Mouse (Mus musculus): Measurements from ENCODE around the gene AU021092. TPM values are rescaled to one million over a fixed set of nuclear protein-coding genes. Genes with fewer than 3 reads are reported as not detected.

Gene AU021092
- total and polyA plus RNA-seq, 3 experiments, result 12.1 to 19.9 (median 17.4) TPM

DNA sequence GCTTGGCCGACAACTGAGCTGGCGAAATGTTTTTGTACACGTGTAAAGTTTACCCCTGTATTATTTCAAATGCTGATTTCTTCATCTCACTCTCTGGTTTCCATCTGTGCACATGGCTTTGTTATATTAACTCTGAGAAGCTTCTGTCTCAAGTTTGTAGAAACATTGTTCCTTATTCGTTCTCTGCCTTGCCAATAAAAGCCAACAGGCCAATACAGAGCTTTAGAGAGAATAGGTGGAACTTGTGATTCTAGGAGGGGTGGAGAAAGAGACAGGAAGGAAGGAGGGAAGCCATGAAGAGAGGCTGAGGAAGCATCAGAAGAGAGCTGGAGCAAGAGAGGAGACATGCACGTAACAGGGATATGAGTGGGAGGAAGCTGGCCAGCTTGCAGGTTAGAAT, 16.0 kb downstream of the AU021092 start:
- H3K27me3 ChIP-seq (ENCODE audit: control insufficient read depth, insufficient read depth, low read length), result no peaks in the 10 kb centered on the region
- H3K36me3 ChIP-seq (ENCODE audit: control insufficient read depth, insufficient read depth, low read length), result no peaks in the 10 kb centered on the region
- DNase-seq, result no peak
- H3K27ac ChIP-seq, result no peak overlapping the region
- intact Hi-C loops (cut with DNase I), result no loop called here
- WGBS, result 58% methylated on average over 5 of the region's 5 CpGs
- H3K9ac ChIP-seq (ENCODE audit: low read depth, low read length), result no peak overlapping the region
- peaks cover 1% of the 10 kb centered on the region; the same call in 1 of the 2 replicates for H3K4me1 ChIP-seq (ENCODE audit: control insufficient read depth, insufficient read depth, low read length)
- TF ChIP-seq CTCF (IDR thresholded peaks at IDR 0.05), result no peak
- no peak for TF ChIP-seq EP300 (IDR thresholded peaks at IDR 0.05; ENCODE audit: insufficient read depth, low read depth, low read length)
- TF ChIP-seq POLR2A (IDR thresholded peaks at IDR 0.05; ENCODE audit: insufficient read depth, low read depth, low read length), result no peak
- H3K4me3 ChIP-seq, result no peak overlapping the region
- H3K79me2 ChIP-seq (replicated peaks; ENCODE audit: control insufficient read depth, insufficient read depth, low read length), result no peaks in the 10 kb centered on the region

DNA sequence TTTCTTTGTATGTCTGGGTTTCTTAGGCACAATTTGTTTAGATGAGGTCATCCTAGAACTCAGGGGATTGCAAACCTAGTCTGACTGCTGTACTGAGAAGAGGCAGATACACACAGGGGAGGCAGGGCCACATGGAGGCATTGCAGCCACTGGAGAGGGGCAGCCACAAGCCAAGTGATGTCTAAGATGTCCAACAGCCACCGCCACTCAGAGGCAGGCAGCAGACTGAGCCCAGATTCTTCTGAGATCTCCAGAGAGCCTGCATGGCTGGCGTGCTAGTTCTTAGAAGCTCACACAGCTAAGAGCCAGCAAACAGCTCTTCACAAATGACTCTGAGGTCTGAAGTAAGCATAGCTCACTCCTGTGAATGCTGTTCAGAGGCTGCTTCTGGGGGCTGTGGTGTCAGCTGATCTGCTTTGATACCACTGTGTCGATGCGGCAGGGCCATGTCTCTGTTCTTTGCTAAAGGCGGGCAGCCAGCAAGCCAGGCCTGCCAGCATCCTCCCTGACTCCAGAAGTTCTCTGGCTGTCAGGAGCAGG, 16.6 kb downstream of the AU021092 start:
- WGBS, result 72% methylated on average over 5 of the region's 5 CpGs

DNA sequence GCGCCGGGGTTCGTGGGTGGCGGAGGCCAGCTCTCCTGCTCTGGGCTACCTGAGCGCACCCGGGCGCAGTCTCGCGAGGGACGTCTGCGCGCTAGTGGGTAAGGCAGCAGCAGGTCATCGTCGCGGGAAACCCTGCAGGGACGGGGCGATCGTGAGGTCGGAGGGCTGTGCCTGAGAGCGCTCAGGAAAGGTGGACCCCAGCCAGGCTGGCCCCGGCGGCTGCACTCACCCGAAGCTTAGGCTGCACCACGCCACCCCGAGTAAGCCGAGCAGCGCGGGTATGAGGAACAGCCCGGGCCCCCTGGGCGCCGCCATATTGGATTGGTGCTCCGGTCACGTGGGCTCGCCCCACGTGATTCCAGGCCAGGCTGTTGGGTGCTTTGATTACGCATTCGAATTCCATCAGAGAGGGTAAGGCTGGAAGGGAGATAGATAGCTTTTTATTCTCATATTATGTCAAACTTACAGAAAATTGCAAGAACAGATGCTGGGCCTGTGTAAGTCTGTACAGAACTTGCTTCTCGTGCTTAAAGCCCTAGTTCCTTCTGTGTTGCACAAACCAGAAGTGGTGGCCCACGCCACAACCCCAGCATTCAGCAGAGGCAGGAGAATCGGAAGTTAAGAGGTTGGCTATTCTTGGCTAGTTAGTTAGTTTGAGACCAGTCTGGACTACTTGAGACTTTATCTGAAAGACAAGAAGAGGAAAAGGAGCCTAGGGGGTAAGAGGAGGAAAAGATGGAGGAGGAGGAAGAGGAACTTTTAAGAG, 18.2 kb downstream of the AU021092 start, which contains the start of gene Nagpa:
Gene Nagpa, minus strand, starts transcription at position 345 of the 766 bp plus-strand sequence.
- no peaks in the 10 kb centered on the region for H3K27me3 ChIP-seq (ENCODE audit: control insufficient read depth, insufficient read depth, low read length)
- DNase-seq, result peak; percentile 84 to 85
- peak within 1 kb of the TSS; percentile 95 for H3K4me3 ChIP-seq
- 3% methylated on average over 40 of the region's 40 CpGs for WGBS
- H3K4me1 ChIP-seq (ENCODE audit: control insufficient read depth, insufficient read depth, low read length), result peaks cover 1% of the 10 kb centered on the region; the same call in 1 of the 2 replicates
- no peaks in the 10 kb centered on the region for H3K36me3 ChIP-seq (ENCODE audit: control insufficient read depth, insufficient read depth, low read length)
- peak within 1 kb of the TSS; percentile 64 for H3K27ac ChIP-seq
- intact Hi-C loops (cut with DNase I), result loop anchor here (2.0 kb wide), 2 partner anchors 31 to 51 kb away; partner anchors contain the start of gene Eef2kmt
- peak within 1 kb of the TSS; percentile 82 for H3K9ac ChIP-seq (ENCODE audit: low read depth, low read length)
- no peak for TF ChIP-seq CTCF (IDR thresholded peaks at IDR 0.05)
- peak; percentile 69 for TF ChIP-seq POLR2A (IDR thresholded peaks at IDR 0.05; ENCODE audit: insufficient read depth, low read depth, low read length)
- H3K79me2 ChIP-seq (replicated peaks; ENCODE audit: control insufficient read depth, insufficient read depth, low read length), result no peaks in the 10 kb centered on the region

More for the DNA sequence above, 16.6 kb downstream of the AU021092 start:
- H3K27ac ChIP-seq, result no peak overlapping the region
- H3K36me3 ChIP-seq (ENCODE audit: control insufficient read depth, insufficient read depth, low read length), result no peaks in the 10 kb centered on the region
- H3K4me3 ChIP-seq, result no peak overlapping the region
- DNase-seq, result no peak
- peaks cover 1% of the 10 kb centered on the region; the same call in 1 of the 2 replicates for H3K4me1 ChIP-seq (ENCODE audit: control insufficient read depth, insufficient read depth, low read length)
- no peak for TF ChIP-seq POLR2A (IDR thresholded peaks at IDR 0.05; ENCODE audit: insufficient read depth, low read depth, low read length)
- no peak for TF ChIP-seq EP300 (IDR thresholded peaks at IDR 0.05; ENCODE audit: insufficient read depth, low read depth, low read length)
- no peak for TF ChIP-seq CTCF (IDR thresholded peaks at IDR 0.05)
- intact Hi-C loops (cut with DNase I), result no loop called here
- H3K79me2 ChIP-seq (replicated peaks; ENCODE audit: control insufficient read depth, insufficient read depth, low read length), result no peaks in the 10 kb centered on the region
- no peaks in the 10 kb centered on the region for H3K27me3 ChIP-seq (ENCODE audit: control insufficient read depth, insufficient read depth, low read length)
- H3K9ac ChIP-seq (ENCODE audit: low read depth, low read length), result no peak overlapping the region

DNA sequence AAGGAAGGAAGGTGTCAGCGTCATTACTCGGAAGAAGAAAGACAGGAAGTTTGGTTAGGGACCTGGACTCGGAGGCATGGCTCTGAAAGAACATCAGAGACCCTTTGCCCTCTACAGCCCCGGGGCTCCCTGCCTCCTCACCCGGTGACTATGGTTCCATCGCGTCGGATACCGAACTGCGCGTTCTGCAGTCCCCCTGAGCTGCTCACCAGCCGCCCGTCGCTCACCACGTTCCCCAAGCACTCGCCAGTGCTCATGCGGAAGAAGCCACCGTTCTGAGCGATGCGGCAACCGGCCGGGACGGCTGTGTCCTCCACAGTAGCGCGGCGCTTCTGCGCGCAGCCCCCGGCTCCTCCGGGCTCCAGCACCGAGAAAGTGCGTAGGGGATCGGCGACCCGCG, 18.9 kb downstream of the AU021092 start:
- DNase-seq, result peak; percentile 48 to 55
- Histone ChIP-seq H3K79me2 (replicated peaks; ENCODE audit: control insufficient read depth, insufficient read depth, low read length) (no peaks in the 10 kb centered on the region), H3K4me3 (peak overlapping the region; percentile 95), H3K4me1 (ENCODE audit: control insufficient read depth, insufficient read depth, low read length) (peaks cover 1% of the 10 kb centered on the region; the same call in 1 of the 2 replicates), H3K27me3 (ENCODE audit: control insufficient read depth, insufficient read depth, low read length) (no peaks in the 10 kb centered on the region), H3K36me3 (ENCODE audit: control insufficient read depth, insufficient read depth, low read length) (no peaks in the 10 kb centered on the region), H3K9ac (ENCODE audit: low read depth, low read length) (peak overlapping the region; percentile 82), H3K27ac (peak overlapping the region; percentile 64)
- WGBS, result under 1% methylated on average over 36 of the region's 36 CpGs
- intact Hi-C loops (cut with DNase I), result loop anchor here (2.0 kb wide), 2 partner anchors 32 to 52 kb away; partner anchors contain the start of gene Eef2kmt
- TF ChIP-seq CTCF (IDR thresholded peaks at IDR 0.05) (no peak), POLR2A (IDR thresholded peaks at IDR 0.05; ENCODE audit: insufficient read depth, low read depth, low read length) (no peak), EP300 (IDR thresholded peaks at IDR 0.05; ENCODE audit: insufficient read depth, low read depth, low read length) (no peak)

DNA sequence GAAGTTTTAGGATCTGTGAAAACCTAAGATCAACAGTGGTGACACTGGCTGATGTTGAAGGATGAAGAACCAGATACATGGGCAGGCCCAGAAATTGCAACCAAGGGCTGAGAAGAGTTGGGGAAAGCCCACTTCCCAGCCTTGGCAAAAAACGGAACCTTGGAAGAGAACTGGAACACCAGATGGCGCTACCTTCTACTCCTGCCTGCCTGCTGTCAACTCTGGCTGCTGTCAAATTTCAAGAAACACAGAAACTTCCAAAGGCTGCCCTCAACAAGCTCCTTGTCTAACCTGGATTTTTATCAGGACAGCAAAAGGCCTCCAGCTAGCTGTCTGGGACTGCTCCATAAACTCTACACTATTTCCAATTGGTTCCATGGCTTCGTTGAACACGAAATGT, 19.4 kb downstream of the AU021092 start:
- DNase-seq, result peak; percentile 59 to 60
- Histone ChIP-seq H3K4me1 (ENCODE audit: control insufficient read depth, insufficient read depth, low read length) (peaks cover 1% of the 10 kb centered on the region; the same call in 1 of the 2 replicates), H3K4me3 (peak overlapping the region; percentile 95), H3K36me3 (ENCODE audit: control insufficient read depth, insufficient read depth, low read length) (no peaks in the 10 kb centered on the region), H3K79me2 (replicated peaks; ENCODE audit: control insufficient read depth, insufficient read depth, low read length) (no peaks in the 10 kb centered on the region), H3K9ac (ENCODE audit: low read depth, low read length) (no peak overlapping the region), H3K27ac (peak overlapping the region; percentile 24), H3K27me3 (ENCODE audit: control insufficient read depth, insufficient read depth, low read length) (no peaks in the 10 kb centered on the region)
- TF ChIP-seq CTCF (IDR thresholded peaks at IDR 0.05), result peak; percentile 87
- 0 out of 2 replicates have a peak, but pooled peaks have one; percentile 43 for TF ChIP-seq EP300 (IDR thresholded peaks at IDR 0.05; ENCODE audit: insufficient read depth, low read depth, low read length)
- TF ChIP-seq POLR2A (IDR thresholded peaks at IDR 0.05; ENCODE audit: insufficient read depth, low read depth, low read length), result no peak
- WGBS, result 12% methylated on average over 4 of the region's 4 CpGs
- intact Hi-C loops (cut with DNase I), result loop anchor here (1.0 to 2.0 kb wide), 3 partner anchors 32 to 52 kb away; partner anchors contain the start of gene Eef2kmt
